Mouse (Mus musculus) myocyte (in vitro differentiated cells): Measurements from ENCODE around the gene Ccdc57.

Experiments
- E2F4 ChIP-seq: IDR thresholded peaks from one replicate; pipeline ENCODE4 v1.6.1; 2011; ENCODE audit warnings: mild to moderate bottlenecking, control low read depth, moderate library complexity; ENCODE audit not compliant: insufficient read depth
- MAX ChIP-seq: IDR thresholded peaks from one replicate; pipeline ENCODE4 v1.6.1; 2011; ENCODE audit warnings: low read depth, mild to moderate bottlenecking, control low read depth
- MYOD1 ChIP-seq, 3 experiments: IDR thresholded peaks; one replicate each; pipeline ENCODE4 v1.6.1; 2011; ENCODE audit warnings: control low read depth in 2 of 3, low read depth in 2 of 3, mild to moderate bottlenecking in 2 of 3, moderate library complexity in 1 of 3; ENCODE audit not compliant: insufficient read length in 2 of 3, control insufficient read depth in 1 of 3
- POLR2A ChIP-seq: IDR thresholded peaks from one replicate; pipeline ENCODE4 v1.6.1; 2011; ENCODE audit warnings: low read depth, mild to moderate bottlenecking, control low read depth, moderate library complexity; ENCODE audit not compliant: insufficient read length
- POLR2AphosphoS2 ChIP-seq: IDR thresholded peaks from one replicate; pipeline ENCODE4 v1.6.1; 2011; ENCODE audit warnings: low read depth, control low read depth; ENCODE audit not compliant: insufficient read length
- TCF12 ChIP-seq: IDR thresholded peaks from one replicate; pipeline ENCODE4 v1.6.1; 2011; ENCODE audit warnings: mild to moderate bottlenecking, control low read depth; ENCODE audit not compliant: poor library complexity, insufficient read depth, severe bottlenecking
- TCF3 ChIP-seq: IDR thresholded peaks from one replicate; pipeline ENCODE4 v1.6.1; 2011; ENCODE audit warnings: low read depth, control low read depth; ENCODE audit not compliant: insufficient read length
- USF1 ChIP-seq: IDR thresholded peaks from one replicate; pipeline ENCODE4 v1.6.1; 2011; ENCODE audit warnings: low read depth, mild to moderate bottlenecking, control low read depth, moderate library complexity

- TF ChIP-seq POLR2A (no peak), USF1 (no peak), E2F4 (no peak), POLR2AphosphoS2 (no peak), TCF12 (no peak), MYOD1 (IDR thresholded peaks at IDR 0.05; ENCODE audit: control insufficient read depth in 1 of 3, insufficient read length in 2 of 3, low read depth in 2 of 3) (no peak), MAX (no peak), TCF3 (no peak)
Measured at GRCm38 (mm10) chr11:120805375-120806298, 127.0 kb downstream of the Ccdc57 start.
